Mouse (Mus musculus): ENCODE data around the gene Lcn9. TPM values are rescaled to one million over a fixed set of nuclear protein-coding genes. Genes with fewer than 3 reads are reported as not detected.

The Lcn9 gene
- polyA plus RNA-seq, 1 experiment from 2014 or later: not detected

- TF ChIP-seq EP300 (optimal IDR thresholded peaks at IDR 0.05): no peak
- TF ChIP-seq CTCF (IDR thresholded peaks at IDR 0.05; ENCODE audit: low read depth): peak; percentile 94
- Histone ChIP-seq H3K4me2 (replicated peaks; ENCODE audit: low read depth) (no peak overlapping the region), H3K27me3 (ENCODE audit: control insufficient read depth, insufficient read depth, low read length) (no peaks in the 10 kb centered on the region), H3K9ac (ENCODE audit: low read length) (no peak overlapping the region), H3K9me3 (ENCODE audit: control insufficient read depth, low read length) (no peaks in the 10 kb centered on the region), H3K36me3 (ENCODE audit: control insufficient read depth, insufficient read depth, low read length) (no peaks in the 10 kb centered on the region), H3K27ac (replicated peaks) (no peak overlapping the region), H3K4me1 (replicated peaks; ENCODE audit: control insufficient read depth, insufficient read depth) (no peaks in the 10 kb centered on the region), H3K4me3 (ENCODE audit: low read depth, low read length) (no peak overlapping the region)
- peak; percentile 83 for DNase-seq (ENCODE audit: low spot score)
- peak; percentile 79 for ATAC-seq (ENCODE audit: low FRiP score, low TSS enrichment)
- WGBS: 25% methylated on average over 5 of the region's 5 CpGs
Observed at GRCm38 (mm10) chr2:25836291-25836690, 13.3 kb downstream of the Lcn9 start.

DNA sequence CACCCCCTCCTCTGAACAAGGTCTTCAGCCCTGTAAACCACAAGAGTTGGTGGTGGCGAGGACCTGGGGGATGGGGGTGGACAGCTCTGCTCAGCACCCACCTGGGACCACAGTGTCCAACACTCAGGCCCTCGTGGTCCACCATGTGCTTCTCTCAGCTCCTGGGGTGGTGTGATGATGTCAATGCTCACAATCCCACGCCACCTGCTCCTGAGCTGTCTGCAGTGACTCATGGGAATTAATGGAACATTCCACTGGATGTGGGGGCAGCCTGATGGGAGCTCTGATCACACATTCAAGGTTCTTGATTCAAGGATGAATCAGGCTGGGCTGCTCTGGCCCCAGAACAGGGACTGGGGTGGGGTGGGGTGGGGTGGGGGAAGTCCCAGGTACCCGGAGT lies 19.2 kb downstream of the Lcn9 start:
- Histone ChIP-seq H3K4me2 (replicated peaks; ENCODE audit: low read depth) (no peak overlapping the region), H3K27ac (replicated peaks) (no peak overlapping the region), H3K4me3 (ENCODE audit: low read depth, low read length) (no peak overlapping the region), H3K9me3 (ENCODE audit: control insufficient read depth, low read length) (no peaks in the 10 kb centered on the region), H3K9ac (ENCODE audit: low read length) (no peak overlapping the region), H3K4me1 (replicated peaks; ENCODE audit: control insufficient read depth, insufficient read depth) (no peaks in the 10 kb centered on the region), H3K36me3 (ENCODE audit: control insufficient read depth, insufficient read depth, low read length) (no peaks in the 10 kb centered on the region), H3K27me3 (ENCODE audit: control insufficient read depth, insufficient read depth, low read length) (no peaks in the 10 kb centered on the region)
- TF ChIP-seq EP300 (optimal IDR thresholded peaks at IDR 0.05): no peak
- TF ChIP-seq CTCF (IDR thresholded peaks at IDR 0.05; ENCODE audit: low read depth): no peak
- no peak for DNase-seq (ENCODE audit: low spot score)
- no peak for ATAC-seq (ENCODE audit: low FRiP score, low TSS enrichment)
- 54% methylated on average over 4 of the region's 4 CpGs for WGBS

GRCm38 (mm10) chr2:25842758-25843157 lies 19.8 kb downstream of the Lcn9 start:
- Histone ChIP-seq H3K9ac (ENCODE audit: low read length) (no peak overlapping the region), H3K4me2 (replicated peaks; ENCODE audit: low read depth) (no peak overlapping the region), H3K4me3 (ENCODE audit: low read depth, low read length) (no peak overlapping the region), H3K9me3 (ENCODE audit: control insufficient read depth, low read length) (no peaks in the 10 kb centered on the region), H3K27ac (replicated peaks) (no peak overlapping the region), H3K4me1 (replicated peaks; ENCODE audit: control insufficient read depth, insufficient read depth) (no peaks in the 10 kb centered on the region), H3K36me3 (ENCODE audit: control insufficient read depth, insufficient read depth, low read length) (no peaks in the 10 kb centered on the region), H3K27me3 (ENCODE audit: control insufficient read depth, insufficient read depth, low read length) (no peaks in the 10 kb centered on the region)
- TF ChIP-seq EP300 (optimal IDR thresholded peaks at IDR 0.05): no peak
- no peak for TF ChIP-seq CTCF (IDR thresholded peaks at IDR 0.05; ENCODE audit: low read depth)
- DNase-seq (ENCODE audit: low spot score): no peak
- 75% methylated on average over 1 of the region's 1 CpGs for WGBS
- ATAC-seq (ENCODE audit: low FRiP score, low TSS enrichment): no peak

- DNase-seq (ENCODE audit: low spot score): no peak
- H3K27ac ChIP-seq (replicated peaks): no peak overlapping the region
- 81% methylated on average over 3 of the region's 3 CpGs for WGBS
Observed at GRCm38 (mm10) chr2:25844097-25844496, 21.1 kb downstream of the Lcn9 start.

GRCm38 (mm10) chr2:25846516-25846915 lies 23.6 kb downstream of the Lcn9 start:
- H3K36me3 ChIP-seq (ENCODE audit: control insufficient read depth, insufficient read depth, low read length): no peaks in the 10 kb centered on the region
- H3K4me3 ChIP-seq (ENCODE audit: low read depth, low read length): no peak overlapping the region
- 69% methylated on average over 8 of the region's 8 CpGs for WGBS
- ATAC-seq (ENCODE audit: low FRiP score, low TSS enrichment) (no peak), DNase-seq (ENCODE audit: low spot score) (no peak)
- no peaks in the 10 kb centered on the region for H3K27me3 ChIP-seq (ENCODE audit: control insufficient read depth, insufficient read depth, low read length)
- no peaks in the 10 kb centered on the region for H3K4me1 ChIP-seq (replicated peaks; ENCODE audit: control insufficient read depth, insufficient read depth)
- H3K9me3 ChIP-seq (ENCODE audit: control insufficient read depth, low read length): no peaks in the 10 kb centered on the region
- no peak overlapping the region for H3K9ac ChIP-seq (ENCODE audit: low read length)
- H3K4me2 ChIP-seq (replicated peaks; ENCODE audit: low read depth): no peak overlapping the region
- no peak overlapping the region for H3K27ac ChIP-seq (replicated peaks)
- TF ChIP-seq CTCF (IDR thresholded peaks at IDR 0.05; ENCODE audit: low read depth) (no peak), EP300 (optimal IDR thresholded peaks at IDR 0.05) (no peak)

More at GRCm38 (mm10) chr2:25844097-25844496, 21.1 kb downstream of the Lcn9 start:
- Histone ChIP-seq H3K4me1 (replicated peaks; ENCODE audit: control insufficient read depth, insufficient read depth) (no peaks in the 10 kb centered on the region), H3K9me3 (ENCODE audit: control insufficient read depth, low read length) (no peaks in the 10 kb centered on the region), H3K27me3 (ENCODE audit: control insufficient read depth, insufficient read depth, low read length) (no peaks in the 10 kb centered on the region), H3K4me2 (replicated peaks; ENCODE audit: low read depth) (no peak overlapping the region), H3K9ac (ENCODE audit: low read length) (no peak overlapping the region), H3K4me3 (ENCODE audit: low read depth, low read length) (no peak overlapping the region), H3K36me3 (ENCODE audit: control insufficient read depth, insufficient read depth, low read length) (no peaks in the 10 kb centered on the region)
- no peak for ATAC-seq (ENCODE audit: low FRiP score, low TSS enrichment)
- no peak for TF ChIP-seq CTCF (IDR thresholded peaks at IDR 0.05; ENCODE audit: low read depth)
- TF ChIP-seq EP300 (optimal IDR thresholded peaks at IDR 0.05): no peak

GRCm38 (mm10) chr2:25847226-25847625 lies 24.3 kb downstream of the Lcn9 start, which contains the start of gene Sohlh1:
Gene Sohlh1, minus strand, starts transcription at chr2:25847248.
- no peaks in the 10 kb centered on the region for H3K36me3 ChIP-seq (ENCODE audit: control insufficient read depth, insufficient read depth, low read length)
- no peak within 1 kb of the TSS for H3K4me2 ChIP-seq (replicated peaks; ENCODE audit: low read depth)
- WGBS: 70% methylated on average over 13 of the region's 16 CpGs
- TF ChIP-seq EP300 (optimal IDR thresholded peaks at IDR 0.05) (no peak), CTCF (IDR thresholded peaks at IDR 0.05; ENCODE audit: low read depth) (no peak)
- ATAC-seq (ENCODE audit: low FRiP score, low TSS enrichment) (no peak), DNase-seq (ENCODE audit: low spot score) (no peak)
- no peak within 1 kb of the TSS for H3K27ac ChIP-seq (replicated peaks)
- no peaks in the 10 kb centered on the region for H3K9me3 ChIP-seq (ENCODE audit: control insufficient read depth, low read length)
- no peak within 1 kb of the TSS for H3K4me3 ChIP-seq (ENCODE audit: low read depth, low read length)
- H3K4me1 ChIP-seq (replicated peaks; ENCODE audit: control insufficient read depth, insufficient read depth): no peaks in the 10 kb centered on the region
- no peaks in the 10 kb centered on the region for H3K27me3 ChIP-seq (ENCODE audit: control insufficient read depth, insufficient read depth, low read length)
- H3K9ac ChIP-seq (ENCODE audit: low read length): no peak within 1 kb of the TSS

Data from stomach, postnatal 0 days (tissue).